Mouse (Mus musculus) neural tube, embryonic 12.5 days (tissue): ENCODE results near the gene Igfbp3. TPM values are rescaled to one million over a fixed set of nuclear protein-coding genes. Genes with fewer than 3 reads are reported as not detected.

Experiments used
- ATAC-seq: fragments of 200-750 bp; cut with Nextera tagmentation; 2 replicates; pipeline ENCODE4 v1.8.0; 2017; ENCODE audit warnings: low read depth, mild to moderate bottlenecking, moderate TSS enrichment, moderate library complexity; ENCODE audit not compliant: low FRiP score
- H3K27ac ChIP-seq: fragments of 300-500 bp; sonication (generic); 2 replicates; pipeline ENCODE4 v1.5.1; 2016
- H3K27me3 ChIP-seq: fragments of 300-500 bp; sonication (generic); replicated peaks from 2 replicates; pipeline ENCODE4 v1.6.1; 2016; ENCODE audit warnings: mild to moderate bottlenecking
- H3K36me3 ChIP-seq: fragments of 300-500 bp; sonication (generic); 2 replicates; pipeline ENCODE4 v1.6.1; 2016; ENCODE audit warnings: mild to moderate bottlenecking
- H3K4me1 ChIP-seq: fragments of 300-500 bp; sonication (generic); 2 replicates; pipeline ENCODE4 v1.6.1; 2016
- H3K4me2 ChIP-seq: fragments of 300-500 bp; sonication (generic); replicated peaks from 2 replicates; pipeline ENCODE4 v1.6.1; 2016; ENCODE audit warnings: mild to moderate bottlenecking
- H3K4me3 ChIP-seq: fragments of 300-500 bp; sonication (generic); 2 replicates; pipeline ENCODE4 v1.5.1; 2016
- H3K9ac ChIP-seq: fragments of 300-500 bp; sonication (generic); 2 replicates; pipeline ENCODE4 v1.6.1; 2016; ENCODE audit warnings: mild to moderate bottlenecking
- H3K9me3 ChIP-seq: fragments of 300-500 bp; sonication (generic); 2 replicates; pipeline ENCODE4 v1.6.1; 2016; ENCODE audit warnings: mild to moderate bottlenecking
- WGBS: fragments of 180-500 bp; shearing (Covaris S2); methylation state at CpG from one replicate; pipeline ENCODE4 v1.1.7; 2016; 5-methylcytosine and 5-hydroxymethylcytosine counted together
- polyA plus RNA-seq: library from polyadenylated mRNA; unstranded; fragments of >200 nt; fragmentation: Nextera tagmentation; extraction: Ambion mirVana; gene quantifications from 2 replicates; pipeline ENCODE4 v1.2.1, GENCODE M21; 2016

The Igfbp3 gene
- polyA plus RNA-seq, result 30.5 and 31.4 TPM in 2 replicates

GRCm38 (mm10) chr11:7213501-7214341 lies at the start of gene Igfbp3:
Gene Igfbp3, minus strand, starts transcription at chr11:7213923.
- H3K36me3 ChIP-seq, result no peaks in the 10 kb centered on the region
- H3K9ac ChIP-seq, result peak within 1 kb of the TSS; percentile 69
- WGBS, result under 1% methylated on average over 86 of the region's 104 CpGs
- no peaks in the 10 kb centered on the region for H3K9me3 ChIP-seq
- H3K4me2 ChIP-seq, result peak within 1 kb of the TSS; percentile 88
- H3K27me3 ChIP-seq, result peaks cover 25% of the 10 kb centered on the region
- peaks cover 32% of the 10 kb centered on the region for H3K4me1 ChIP-seq
- peak within 1 kb of the TSS; percentile 53; the same call in 1 of the 2 replicates for H3K27ac ChIP-seq
- peak within 1 kb of the TSS; percentile 62 for H3K4me3 ChIP-seq
- peak; percentile 87 for ATAC-seq

GRCm38 (mm10) chr11:7250870-7251269 lies 37.1 kb upstream of the Igfbp3 start:
- no peak overlapping the region for H3K9ac ChIP-seq
- no peaks in the 10 kb centered on the region for H3K27me3 ChIP-seq
- WGBS, result 92% methylated on average over 5 of the region's 5 CpGs
- no peak for ATAC-seq
- H3K36me3 ChIP-seq, result no peaks in the 10 kb centered on the region
- H3K4me2 ChIP-seq, result no peak overlapping the region
- no peaks in the 10 kb centered on the region for H3K9me3 ChIP-seq
- no peaks in the 10 kb centered on the region for H3K4me1 ChIP-seq
- H3K27ac ChIP-seq, result no peak overlapping the region
- no peak overlapping the region for H3K4me3 ChIP-seq

GRCm38 (mm10) chr11:7250415-7250814 lies 36.7 kb upstream of the Igfbp3 start:
- no peaks in the 10 kb centered on the region for H3K36me3 ChIP-seq
- H3K27me3 ChIP-seq, result no peaks in the 10 kb centered on the region
- no peak overlapping the region for H3K9ac ChIP-seq
- 97% methylated on average over 2 of the region's 2 CpGs for WGBS
- no peak overlapping the region for H3K4me2 ChIP-seq
- no peak overlapping the region for H3K4me3 ChIP-seq
- ATAC-seq, result no peak
- no peaks in the 10 kb centered on the region for H3K9me3 ChIP-seq
- H3K4me1 ChIP-seq, result no peaks in the 10 kb centered on the region
- no peak overlapping the region for H3K27ac ChIP-seq

GRCm38 (mm10) chr11:7244782-7245181 lies 31.1 kb upstream of the Igfbp3 start:
- Histone ChIP-seq H3K9me3 (no peaks in the 10 kb centered on the region), H3K4me1 (no peaks in the 10 kb centered on the region), H3K4me3 (no peak overlapping the region), H3K4me2 (no peak overlapping the region), H3K36me3 (no peaks in the 10 kb centered on the region), H3K27me3 (no peaks in the 10 kb centered on the region), H3K27ac (no peak overlapping the region), H3K9ac (no peak overlapping the region)
- no peak for ATAC-seq
- WGBS, result 78% methylated on average over 1 of the region's 1 CpGs

- WGBS, result 79% methylated on average over 4 of the region's 4 CpGs
- Histone ChIP-seq H3K4me1 (no peaks in the 10 kb centered on the region), H3K9me3 (no peaks in the 10 kb centered on the region), H3K27me3 (no peaks in the 10 kb centered on the region), H3K4me2 (no peak overlapping the region), H3K27ac (no peak overlapping the region), H3K9ac (no peak overlapping the region), H3K36me3 (no peaks in the 10 kb centered on the region), H3K4me3 (no peak overlapping the region)
- ATAC-seq, result no peak
These were observed 25.5 kb upstream of the Igfbp3 start for GRCm38 (mm10) chr11:7239041-7239740.

- Histone ChIP-seq H3K9ac (no peak overlapping the region), H3K27me3 (no peaks in the 10 kb centered on the region), H3K36me3 (no peaks in the 10 kb centered on the region), H3K4me1 (no peaks in the 10 kb centered on the region), H3K4me2 (no peak overlapping the region), H3K27ac (no peak overlapping the region), H3K9me3 (no peaks in the 10 kb centered on the region), H3K4me3 (no peak overlapping the region)
- WGBS, result 94% methylated on average over 6 of the region's 6 CpGs
- no peak for ATAC-seq
These were observed 24.8 kb upstream of the Igfbp3 start for GRCm38 (mm10) chr11:7238546-7238945.

- no peak overlapping the region for H3K4me3 ChIP-seq
- no peaks in the 10 kb centered on the region for H3K9me3 ChIP-seq
- no peak overlapping the region for H3K27ac ChIP-seq
- H3K36me3 ChIP-seq, result no peaks in the 10 kb centered on the region
- 80% methylated on average over 6 of the region's 6 CpGs for WGBS
- no peak overlapping the region for H3K9ac ChIP-seq
- no peak overlapping the region for H3K4me2 ChIP-seq
- no peaks in the 10 kb centered on the region for H3K4me1 ChIP-seq
- no peak for ATAC-seq
- no peaks in the 10 kb centered on the region for H3K27me3 ChIP-seq
These were observed 24.0 kb upstream of the Igfbp3 start for GRCm38 (mm10) chr11:7237712-7238111.

- no peak for ATAC-seq
- no peak overlapping the region for H3K4me3 ChIP-seq
- no peaks in the 10 kb centered on the region for H3K36me3 ChIP-seq
- no peaks in the 10 kb centered on the region for H3K27me3 ChIP-seq
- H3K4me1 ChIP-seq, result no peaks in the 10 kb centered on the region
- H3K4me2 ChIP-seq, result no peak overlapping the region
- no peak overlapping the region for H3K9ac ChIP-seq
- no peak overlapping the region for H3K27ac ChIP-seq
- WGBS, result 88% methylated on average over 2 of the region's 2 CpGs
- no peaks in the 10 kb centered on the region for H3K9me3 ChIP-seq
These were observed 23.0 kb upstream of the Igfbp3 start for GRCm38 (mm10) chr11:7236751-7237150.

GRCm38 (mm10) chr11:7234981-7235609 lies 21.4 kb upstream of the Igfbp3 start:
- Histone ChIP-seq H3K27ac (no peak overlapping the region), H3K36me3 (no peaks in the 10 kb centered on the region), H3K4me1 (no peaks in the 10 kb centered on the region), H3K27me3 (no peaks in the 10 kb centered on the region), H3K4me2 (no peak overlapping the region), H3K9ac (no peak overlapping the region), H3K9me3 (no peaks in the 10 kb centered on the region), H3K4me3 (no peak overlapping the region)
- 59% methylated on average over 3 of the region's 3 CpGs for WGBS
- ATAC-seq, result no peak

- 82% methylated on average over 1 of the region's 1 CpGs for WGBS
- Histone ChIP-seq H3K9ac (no peak overlapping the region), H3K4me3 (no peak overlapping the region), H3K9me3 (no peaks in the 10 kb centered on the region), H3K4me1 (no peaks in the 10 kb centered on the region), H3K4me2 (no peak overlapping the region), H3K36me3 (no peaks in the 10 kb centered on the region), H3K27ac (no peak overlapping the region), H3K27me3 (no peaks in the 10 kb centered on the region)
- no peak for ATAC-seq
These were observed 20.7 kb upstream of the Igfbp3 start for GRCm38 (mm10) chr11:7234436-7234835.

- Histone ChIP-seq H3K4me3 (no peak overlapping the region), H3K36me3 (no peaks in the 10 kb centered on the region), H3K9ac (no peak overlapping the region), H3K4me2 (no peak overlapping the region), H3K27me3 (no peaks in the 10 kb centered on the region), H3K9me3 (no peaks in the 10 kb centered on the region), H3K4me1 (no peaks in the 10 kb centered on the region), H3K27ac (no peak overlapping the region)
- ATAC-seq, result no peak
- 87% methylated on average over 2 of the region's 2 CpGs for WGBS
These were observed 19.6 kb upstream of the Igfbp3 start for GRCm38 (mm10) chr11:7233333-7233732.

GRCm38 (mm10) chr11:7231958-7232357 lies 18.2 kb upstream of the Igfbp3 start:
- no peaks in the 10 kb centered on the region for H3K36me3 ChIP-seq
- no peak overlapping the region for H3K9ac ChIP-seq
- H3K4me3 ChIP-seq, result no peak overlapping the region
- no peaks in the 10 kb centered on the region for H3K27me3 ChIP-seq
- ATAC-seq, result no peak
- H3K9me3 ChIP-seq, result no peaks in the 10 kb centered on the region
- H3K4me2 ChIP-seq, result no peak overlapping the region
- 96% methylated on average over 4 of the region's 4 CpGs for WGBS
- no peaks in the 10 kb centered on the region for H3K4me1 ChIP-seq
- H3K27ac ChIP-seq, result no peak overlapping the region
